Mouse (Mus musculus): ENCODE measurements around the gene Adck1.

DNA sequence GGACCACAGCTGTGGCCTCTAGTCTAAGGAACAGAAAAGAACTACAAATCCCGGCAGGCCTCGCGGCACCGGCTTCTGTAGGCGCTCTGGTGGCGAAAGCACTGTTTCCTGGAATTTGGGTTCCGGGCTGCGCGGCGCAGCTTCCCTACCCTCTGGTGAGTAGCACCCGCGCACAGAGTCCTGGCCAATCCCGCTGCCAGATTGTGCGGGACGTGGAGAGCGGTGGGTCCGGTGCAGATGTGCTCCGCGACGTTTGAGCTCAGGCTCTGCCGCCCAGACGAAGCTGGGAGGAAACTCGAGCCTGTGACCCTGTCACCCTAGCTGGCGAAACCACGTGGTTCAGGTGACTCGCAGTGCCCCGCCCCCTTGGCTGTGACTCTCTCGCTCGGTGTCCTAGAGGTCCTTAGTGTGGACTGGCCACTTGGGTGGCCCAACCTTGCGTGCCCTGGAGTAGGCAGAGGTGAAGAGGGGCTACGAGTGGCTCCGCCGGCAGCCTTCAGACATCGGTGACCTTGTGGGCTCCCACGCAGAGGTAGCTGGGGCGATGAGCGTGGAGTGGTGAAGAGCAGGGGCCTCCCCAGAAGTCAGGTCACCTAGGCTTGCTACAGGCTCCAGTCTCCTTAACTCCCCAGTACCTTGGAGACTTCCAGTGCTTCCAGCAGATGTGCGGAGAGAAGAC lies at the start of gene Adck1:
- TF ChIP-seq CTCF (IDR thresholded peaks at IDR 0.05; ENCODE audit: extremely low read depth, insufficient read length, insufficient replicate concordance, low read depth, low read length): no peak
- no peak; the same call in 1 of the 2 replicates for TF ChIP-seq POLR2A (IDR thresholded peaks at IDR 0.05; ENCODE audit: low read depth, low read length)

Data from small intestine, adult 2 months (tissue).